Mouse (Mus musculus): ENCODE measurements around the gene Phactr2.

DNA sequence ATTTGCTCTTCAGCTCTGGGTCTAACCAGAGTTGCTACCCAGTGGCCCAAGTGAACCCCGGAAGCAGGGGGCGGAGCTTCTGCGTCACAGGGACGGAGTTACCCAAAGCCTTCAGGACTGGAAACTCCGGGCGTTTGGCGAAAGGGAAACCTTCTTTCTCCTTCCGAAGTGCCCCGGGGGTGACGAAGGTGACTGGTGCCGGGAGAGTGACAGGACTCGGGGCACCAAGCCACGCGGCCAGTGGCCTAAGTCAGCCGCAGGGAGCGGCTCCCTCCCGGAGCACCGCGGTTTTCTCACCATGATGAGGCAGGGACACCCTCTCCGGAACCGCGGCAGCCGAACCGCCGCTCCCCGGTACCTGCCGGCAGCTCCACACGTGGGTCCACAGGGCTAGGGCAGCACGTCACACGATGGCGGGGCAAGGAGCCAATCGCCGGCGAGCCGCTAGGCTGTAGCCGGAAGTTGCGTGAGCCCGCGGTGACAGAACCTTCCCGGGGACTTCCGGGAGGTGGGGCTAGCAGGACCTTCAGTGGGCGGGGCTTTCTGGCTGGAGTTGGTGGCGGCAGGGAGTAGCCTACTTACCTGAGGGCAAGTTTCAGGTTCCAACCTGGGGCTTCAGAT, 281.4 kb downstream of the Phactr2 start, which contains the start of gene Ltv1:
- no peak for TF ChIP-seq CTCF (conservative IDR thresholded peaks at IDR 0.05; ENCODE audit: insufficient read depth, insufficient read length, low read depth, low read length)
- no peak for TF ChIP-seq POLR2A (IDR thresholded peaks at IDR 0.05; ENCODE audit: low read depth, low read length)

Data from kidney, adult 2 months (tissue).